Mouse (Mus musculus) MEL (cell line): Measurements from ENCODE around the gene Eml5.

Experiments used
- CTCF ChIP-seq, 3 experiments: IDR thresholded peaks in 2 of 3; conservative IDR thresholded peaks in 1 of 3; 2 replicates each; pipeline ENCODE4 v1.5.1; 2011 to 2012; ENCODE audit warnings: low read length in 3 of 3, low read depth in 2 of 3, mild to moderate bottlenecking in 2 of 3, improper control_type of control experiment in 1 of 3, inconsistent platforms in 1 of 3, mixed read lengths in 1 of 3, moderate library complexity in 1 of 3; ENCODE audit not compliant: control insufficient read depth in 1 of 3, insufficient read depth in 1 of 3, poor library complexity in 1 of 3, severe bottlenecking in 1 of 3
- ELF1 ChIP-seq: IDR thresholded peaks from 2 replicates; pipeline ENCODE4 v1.6.1; 2014; ENCODE audit warnings: low read depth, mild to moderate bottlenecking, inconsistent platforms, low read length, improper control_type of control experiment, moderate library complexity
- ETS1 ChIP-seq: IDR thresholded peaks from 2 replicates; pipeline ENCODE4 v1.6.1; 2012; ENCODE audit warnings: low read depth, mild to moderate bottlenecking, inconsistent platforms, low read length, improper control_type of control experiment, moderate library complexity
- HCFC1 ChIP-seq: IDR thresholded peaks from 2 replicates; pipeline ENCODE4 v1.6.1; 2012; ENCODE audit warnings: low read depth, mild to moderate bottlenecking, inconsistent platforms, low read length, improper control_type of control experiment, moderate library complexity
- MAX ChIP-seq: IDR thresholded peaks from 2 replicates; pipeline ENCODE4 v1.6.1; 2011; ENCODE audit warnings: low read length, improper control_type of control experiment
- NELFE ChIP-seq: IDR thresholded peaks from 2 replicates; pipeline ENCODE4 v1.6.1; 2011; ENCODE audit warnings: low read depth, low read length, improper control_type of control experiment
- POLR2A ChIP-seq, 2 experiments: IDR thresholded peaks; 2 replicates each; pipeline ENCODE4 v1.6.1; 2011 to 2012; ENCODE audit warnings: low read length in 2 of 2, mild to moderate bottlenecking in 2 of 2, control low read depth in 1 of 2, improper control_type of control experiment in 1 of 2, low read depth in 1 of 2, moderate library complexity in 1 of 2; ENCODE audit not compliant: control insufficient read depth in 1 of 2, insufficient read depth in 1 of 2, poor library complexity in 1 of 2
- SIN3A ChIP-seq: IDR thresholded peaks from 2 replicates; pipeline ENCODE4 v1.6.1; 2012; ENCODE audit warnings: low read length, improper control_type of control experiment, inconsistent platforms
- TAL1 ChIP-seq: IDR thresholded peaks from 2 replicates; pipeline ENCODE4 v1.6.1; 2012; ENCODE audit warnings: mild to moderate bottlenecking, inconsistent platforms, low read length, moderate library complexity, mixed read lengths
- TCF12 ChIP-seq: IDR thresholded peaks from 2 replicates; pipeline ENCODE4 v1.6.1; 2014; ENCODE audit warnings: low read depth, mild to moderate bottlenecking, inconsistent platforms, low read length, improper control_type of control experiment, moderate library complexity
- USF1 ChIP-seq: IDR thresholded peaks from 2 replicates; pipeline ENCODE4 v1.6.1; 2014; ENCODE audit warnings: low read depth, mild to moderate bottlenecking, inconsistent platforms, low read length, improper control_type of control experiment, moderate library complexity

- no peak for TF ChIP-seq CTCF (IDR thresholded peaks at IDR 0.05 in 2 of 3, conservative IDR thresholded peaks at IDR 0.05 in 1 of 3; ENCODE audit: control insufficient read depth in 1 of 3, insufficient read depth in 1 of 3, low read depth in 2 of 3, low read length in 3 of 3, poor library complexity in 1 of 3, severe bottlenecking in 1 of 3)
- TF ChIP-seq TCF12: no peak
- no peak for TF ChIP-seq MAX
- no peak for TF ChIP-seq ETS1
- no peak for TF ChIP-seq POLR2A (IDR thresholded peaks at IDR 0.05; ENCODE audit: control insufficient read depth in 1 of 2, insufficient read depth in 1 of 2, low read depth in 1 of 2, low read length in 2 of 2, poor library complexity in 1 of 2)
- no peak for TF ChIP-seq HCFC1
- TF ChIP-seq ELF1: no peak
- no peak for TF ChIP-seq TAL1
- TF ChIP-seq SIN3A: no peak
- no peak for TF ChIP-seq USF1
- no peak for TF ChIP-seq NELFE
These were observed 873 bp downstream of the Eml5 start for GRCm38 (mm10) chr12:98900341-98900880.
